Mouse (Mus musculus) midbrain, embryonic 14.5 days (tissue): ENCODE measurements at regions not wholly inside any gene's neighbourhood (a gene's known extent, or its start where the extent isn't known, plus 50 kb on each side); places are given as distances from the start of the nearest gene placed in this dataset.

Experiments
- ATAC-seq: fragments of 200-750 bp; cut with Nextera tagmentation; 2 replicates; pipeline ENCODE4 v1.8.0; 2017; ENCODE audit warnings: moderate number of reproducible peaks, moderate library complexity; ENCODE audit not compliant: low FRiP score, low TSS enrichment
- DNase-seq: peaks from one replicate; pipeline ENCODE4 v3.0.0-alpha.2; 2015
- H3K27ac ChIP-seq: fragments of 300-500 bp; sonication (generic); replicated peaks from 2 replicates; pipeline ENCODE4 v1.5.1; 2014; ENCODE audit warnings: mild to moderate bottlenecking, low read depth, low read length, moderate library complexity
- H3K27me3 ChIP-seq: fragments of 300-500 bp; sonication (generic); 2 replicates; pipeline ENCODE4 v1.6.1; 2014; ENCODE audit warnings: low read length, control low read depth, mixed read lengths; ENCODE audit not compliant: control insufficient read depth, insufficient read depth
- H3K36me3 ChIP-seq: fragments of 300-500 bp; sonication (generic); 2 replicates; pipeline ENCODE4 v1.6.1; 2014; ENCODE audit warnings: low read length, control low read depth; ENCODE audit not compliant: control insufficient read depth, insufficient read depth
- H3K4me1 ChIP-seq: fragments of 300-500 bp; sonication (generic); 2 replicates; pipeline ENCODE4 v1.6.1; 2014; ENCODE audit warnings: mild to moderate bottlenecking, antibody characterized with exemption, low read length, control low read depth; ENCODE audit not compliant: control insufficient read depth, insufficient read depth
- H3K4me2 ChIP-seq: fragments of 300-500 bp; sonication (generic); 2 replicates; pipeline ENCODE4 v1.6.1; 2014; ENCODE audit warnings: mild to moderate bottlenecking, low read length, moderate library complexity
- H3K4me3 ChIP-seq: fragments of 300-500 bp; sonication (generic); replicated peaks from 2 replicates; pipeline ENCODE4 v1.5.1; 2014; ENCODE audit warnings: low read depth, low read length
- H3K9ac ChIP-seq: fragments of 300-500 bp; sonication (generic); replicated peaks from 2 replicates; pipeline ENCODE4 v1.6.1; 2014; ENCODE audit warnings: mild to moderate bottlenecking, low read length, moderate library complexity
- H3K9me3 ChIP-seq: fragments of 300-500 bp; sonication (generic); 2 replicates; pipeline ENCODE4 v1.6.1; 2016; ENCODE audit warnings: low read length, control low read depth, mixed read lengths; ENCODE audit not compliant: control insufficient read depth
- WGBS: fragments of 180-500 bp; shearing (Covaris S2); extraction: QIAGEN DNeasy Blood & Tissue Kit; methylation state at CpG from one replicate; pipeline ENCODE4 v1.1.7; 2014; 5-methylcytosine and 5-hydroxymethylcytosine counted together

DNA sequence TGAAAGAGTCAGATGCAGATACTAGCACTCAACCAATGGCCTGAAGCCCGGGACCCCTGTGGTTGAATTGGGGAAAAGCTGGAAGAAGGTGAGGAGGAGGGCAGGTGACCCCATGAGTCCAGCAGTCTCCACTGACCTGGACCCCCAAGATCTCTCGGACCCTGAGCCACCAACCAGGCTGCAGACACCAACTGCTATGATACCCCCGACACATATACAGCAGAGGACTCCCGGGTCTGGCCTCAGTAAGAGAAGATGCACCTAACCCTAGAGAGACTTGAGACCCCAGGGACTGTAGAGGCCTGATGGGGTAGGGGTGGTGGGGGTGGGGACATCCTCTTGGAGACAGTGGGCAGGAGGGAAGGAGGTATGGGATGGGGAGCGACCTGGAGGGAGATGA lies 289.5 kb downstream of the Cxxc4 start:
- H3K36me3 ChIP-seq, result no peaks in the 10 kb centered on the region
- no peak overlapping the region for H3K4me2 ChIP-seq
- no peak overlapping the region for H3K27ac ChIP-seq
- ATAC-seq (no peak), DNase-seq (no peak)
- H3K4me3 ChIP-seq, result no peak overlapping the region
- H3K4me1 ChIP-seq, result no peaks in the 10 kb centered on the region
- 92% methylated on average over 5 of the region's 5 CpGs for WGBS
- H3K27me3 ChIP-seq, result no peaks in the 10 kb centered on the region
- H3K9ac ChIP-seq, result no peak overlapping the region
- no peaks in the 10 kb centered on the region for H3K9me3 ChIP-seq

DNA sequence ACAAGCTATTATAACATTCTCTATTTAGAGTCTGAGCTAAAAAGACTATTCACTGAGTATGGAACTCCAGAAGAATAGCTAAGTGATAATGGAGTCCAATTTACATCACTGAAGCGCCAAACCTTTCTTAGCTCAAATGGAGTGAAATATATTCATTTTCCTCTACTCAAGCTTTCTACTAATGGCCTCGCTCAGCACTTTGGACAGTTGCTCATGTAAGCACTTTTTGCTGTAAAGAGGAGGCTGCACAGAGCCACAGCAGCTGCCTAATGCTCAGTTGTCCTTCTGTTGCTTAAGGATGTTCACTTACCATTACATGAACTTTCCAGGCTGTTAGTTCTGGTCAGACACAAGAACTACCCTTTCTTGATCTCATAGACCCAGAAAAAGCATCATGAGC lies 268.7 kb upstream of the Tacr3 start:
- no peak overlapping the region for H3K4me3 ChIP-seq
- H3K36me3 ChIP-seq, result no peaks in the 10 kb centered on the region
- H3K27ac ChIP-seq, result no peak overlapping the region
- H3K27me3 ChIP-seq, result no peaks in the 10 kb centered on the region
- H3K4me1 ChIP-seq, result no peaks in the 10 kb centered on the region
- H3K9ac ChIP-seq, result no peak overlapping the region
- H3K4me2 ChIP-seq, result no peak overlapping the region
- 78% methylated on average over 2 of the region's 2 CpGs for whole genome bisulfite sequencing
- ATAC-seq (no peak), DNase-seq (no peak)
- no peaks in the 10 kb centered on the region for H3K9me3 ChIP-seq

DNA sequence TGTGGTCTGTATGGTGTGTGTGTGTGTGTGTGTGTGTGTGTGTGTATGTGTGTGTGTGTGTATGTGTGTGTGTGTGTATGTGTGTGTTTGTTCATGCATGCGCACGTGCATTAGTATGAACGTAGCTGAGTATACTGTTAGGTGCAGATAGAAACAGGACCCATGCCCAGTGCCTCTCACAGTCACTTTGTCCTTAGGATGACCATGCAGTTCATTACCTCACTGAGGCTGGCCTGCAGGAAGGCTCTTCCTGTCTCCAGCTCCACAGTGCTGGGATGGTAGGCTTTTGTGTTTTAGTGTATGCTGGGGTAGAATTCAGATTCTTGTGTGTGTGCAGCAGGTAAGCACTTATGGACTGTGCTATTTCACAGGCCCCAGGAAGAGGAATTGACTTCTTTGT lies 250.0 kb upstream of the Tacr3 start:
- Histone ChIP-seq H3K36me3 (no peaks in the 10 kb centered on the region), H3K4me2 (no peak overlapping the region), H3K9me3 (peaks cover 4% of the 10 kb centered on the region; the same call in 1 of the 2 replicates), H3K27me3 (no peaks in the 10 kb centered on the region), H3K9ac (no peak overlapping the region), H3K27ac (no peak overlapping the region), H3K4me1 (no peaks in the 10 kb centered on the region), H3K4me3 (no peak overlapping the region)
- ATAC-seq, result no peak
- DNase-seq, result no peak
- WGBS, result 99% methylated on average over 3 of the region's 3 CpGs

DNA sequence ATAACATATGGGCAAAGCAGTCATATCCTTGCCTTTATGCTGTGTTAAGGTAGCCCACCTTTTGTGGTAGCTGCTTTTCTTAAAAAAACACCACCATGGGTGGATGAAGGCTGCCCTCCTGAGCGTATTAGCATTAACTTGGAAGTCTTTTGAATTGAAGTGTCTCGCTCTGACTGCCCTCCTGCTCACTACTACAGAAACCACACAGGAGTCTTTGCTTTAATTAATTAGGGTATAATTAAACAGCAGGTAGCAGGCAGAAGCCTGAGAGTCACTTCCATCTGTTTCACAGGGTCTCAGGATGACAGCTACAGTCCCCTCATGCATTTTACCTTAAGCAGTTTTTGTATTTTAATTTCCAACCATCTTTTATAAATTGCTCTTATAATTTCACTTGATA lies 240.2 kb upstream of the Tacr3 start:
- 21% methylated on average over 2 of the region's 2 CpGs for WGBS
- no peak for DNase-seq

DNA sequence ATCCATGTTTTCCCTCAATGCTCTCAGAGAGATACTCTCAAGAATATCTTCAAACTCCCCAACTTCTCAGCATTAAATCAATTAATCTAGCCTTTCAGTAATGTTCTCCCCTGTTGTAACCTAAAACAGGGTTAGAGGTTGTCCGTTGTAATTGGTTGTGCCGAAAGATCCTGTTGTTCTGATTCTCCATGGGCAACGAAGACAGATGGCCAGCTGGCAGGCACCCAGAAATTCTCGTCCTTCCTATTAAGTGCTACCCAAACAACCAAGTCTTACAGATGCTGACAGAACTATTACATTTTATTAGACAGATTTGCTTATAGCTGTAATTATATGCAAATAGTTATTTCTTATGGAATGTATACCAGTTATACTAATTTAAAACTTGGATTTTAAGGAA lies 225.9 kb upstream of the Tacr3 start:
- H3K9ac ChIP-seq, result no peak overlapping the region
- no peak overlapping the region for H3K27ac ChIP-seq
- DNase-seq (peak; percentile 53), ATAC-seq (no peak)
- no peaks in the 10 kb centered on the region for H3K9me3 ChIP-seq
- 39% methylated on average over 4 of the region's 4 CpGs for WGBS
- H3K27me3 ChIP-seq, result no peaks in the 10 kb centered on the region
- H3K4me1 ChIP-seq, result peaks cover 11% of the 10 kb centered on the region
- H3K36me3 ChIP-seq, result no peaks in the 10 kb centered on the region
- no peak overlapping the region for H3K4me2 ChIP-seq
- no peak overlapping the region for H3K4me3 ChIP-seq

More for the DNA sequence above, 240.2 kb upstream of the Tacr3 start:
- no peak overlapping the region for H3K4me2 ChIP-seq
- no peak overlapping the region for H3K9ac ChIP-seq
- H3K9me3 ChIP-seq, result no peaks in the 10 kb centered on the region
- no peak overlapping the region for H3K4me3 ChIP-seq
- peak; percentile 46 for ATAC-seq
- no peaks in the 10 kb centered on the region for H3K4me1 ChIP-seq
- no peak overlapping the region for H3K27ac ChIP-seq
- H3K36me3 ChIP-seq, result no peaks in the 10 kb centered on the region
- no peaks in the 10 kb centered on the region for H3K27me3 ChIP-seq

DNA sequence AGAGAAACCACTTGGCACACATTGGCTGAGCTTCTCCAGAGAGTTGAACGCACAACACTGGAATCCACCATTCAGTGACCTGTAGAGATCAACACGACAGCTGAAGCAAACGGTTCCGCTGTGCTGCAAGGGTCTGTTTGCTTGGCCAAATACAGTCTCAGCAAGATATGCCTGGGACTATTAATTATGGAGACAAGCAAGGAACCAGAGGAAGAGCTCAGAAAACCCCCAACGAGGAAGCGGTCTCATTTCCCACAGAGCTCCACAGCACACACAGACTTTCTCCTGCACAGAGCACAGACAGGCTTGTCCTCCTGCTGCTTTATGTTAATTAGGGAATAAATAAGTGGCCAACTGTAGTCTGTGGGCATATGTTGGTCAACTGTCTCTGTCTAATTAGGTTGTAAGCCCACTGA lies 223.4 kb upstream of the Tacr3 start:
- no peaks in the 10 kb centered on the region for H3K36me3 ChIP-seq
- H3K9ac ChIP-seq, result no peak overlapping the region
- H3K27me3 ChIP-seq, result no peaks in the 10 kb centered on the region
- ATAC-seq (peak; percentile 90), DNase-seq (peak; percentile 62)
- H3K27ac ChIP-seq, result peak overlapping the region; percentile 67; the same call in 1 of the 2 replicates
- H3K9me3 ChIP-seq, result no peaks in the 10 kb centered on the region
- WGBS, result 17% methylated on average over 6 of the region's 6 CpGs
- peak overlapping the region; percentile 3; the same call in 1 of the 2 replicates for H3K4me2 ChIP-seq
- H3K4me1 ChIP-seq, result peaks cover 11% of the 10 kb centered on the region
- no peak overlapping the region for H3K4me3 ChIP-seq

DNA sequence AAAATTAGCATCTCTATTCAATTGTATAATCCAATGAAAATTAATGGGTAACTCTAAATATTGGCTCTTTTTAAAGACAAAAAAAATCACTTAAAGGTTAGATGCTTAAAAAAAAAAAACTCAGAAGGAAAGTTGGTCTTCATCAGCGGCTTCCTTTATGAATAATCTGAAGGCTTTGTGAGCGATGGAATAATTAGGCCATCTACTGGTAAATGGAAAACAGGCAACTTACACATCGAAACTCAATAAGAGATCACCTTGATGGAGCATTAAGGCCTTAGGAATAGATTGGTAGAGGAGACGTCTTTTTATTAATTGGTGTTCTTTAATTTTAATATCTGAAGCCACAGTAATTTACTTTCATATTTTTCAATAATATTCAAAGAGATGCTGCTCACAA lies 218.6 kb upstream of the Tacr3 start:
- H3K4me2 ChIP-seq, result no peak overlapping the region
- DNase-seq, result peak; percentile 63
- ATAC-seq, result no peak

DNA sequence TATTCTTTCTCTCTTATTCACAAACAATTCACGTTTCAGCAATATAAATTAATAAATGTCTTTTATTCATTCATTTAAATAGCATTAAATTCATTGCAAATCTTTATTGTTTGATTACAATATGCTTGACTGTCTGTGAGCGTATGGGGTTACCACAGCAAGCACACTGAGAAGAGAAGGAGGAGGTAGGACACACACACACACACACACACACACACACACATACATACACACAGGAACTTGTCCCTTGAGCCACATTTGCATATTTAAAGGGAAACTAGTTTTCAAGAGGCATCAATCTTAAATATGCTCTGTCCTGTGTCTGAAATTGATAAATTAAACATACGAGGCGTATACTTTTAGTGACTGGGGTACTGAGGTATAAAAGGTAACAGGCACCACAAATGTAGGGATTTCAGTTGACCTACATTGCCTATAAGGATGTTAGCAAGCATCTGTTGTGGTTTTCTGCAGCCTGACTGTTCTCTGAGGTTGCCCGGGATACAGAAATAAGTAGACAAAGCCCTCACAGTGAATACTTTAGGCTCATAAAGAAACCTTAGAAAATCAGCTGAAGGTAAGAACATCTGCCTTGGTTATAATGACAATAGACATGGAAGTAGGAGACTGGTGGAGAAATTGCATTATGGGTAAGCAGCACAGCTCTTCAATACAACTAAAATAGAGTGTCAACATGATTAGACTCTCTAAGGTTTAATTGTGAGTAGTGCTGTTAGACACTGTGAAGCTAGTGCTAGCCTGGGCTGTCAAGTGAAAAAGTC lies 217.1 kb upstream of the Tacr3 start:
- H3K9ac ChIP-seq, result no peak overlapping the region
- peak; percentile 76; the same call in 1 of the 2 replicates for ATAC-seq

More for the DNA sequence above, 218.6 kb upstream of the Tacr3 start:
- Histone ChIP-seq H3K4me3 (no peak overlapping the region), H3K36me3 (no peaks in the 10 kb centered on the region), H3K4me1 (peaks cover 5% of the 10 kb centered on the region), H3K9ac (no peak overlapping the region), H3K9me3 (no peaks in the 10 kb centered on the region), H3K27ac (no peak overlapping the region), H3K27me3 (no peaks in the 10 kb centered on the region)
- 75% methylated on average over 4 of the region's 4 CpGs for WGBS

DNA sequence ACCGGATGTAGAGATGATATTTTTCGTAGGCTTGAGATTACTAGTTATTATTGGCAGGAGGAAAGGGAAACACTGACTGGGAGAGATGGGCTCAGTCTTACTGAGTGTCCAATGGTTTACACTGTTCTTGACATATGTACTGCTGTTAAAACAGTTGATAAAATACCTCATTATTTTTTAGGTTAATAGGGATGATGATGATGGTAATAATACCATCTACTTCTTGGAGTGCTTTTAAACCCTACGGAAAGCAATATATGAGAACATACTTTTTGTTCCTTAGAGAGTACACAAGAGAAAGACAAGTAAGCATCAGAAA lies 216.6 kb upstream of the Tacr3 start:
- Histone ChIP-seq H3K36me3 (no peaks in the 10 kb centered on the region), H3K27ac (no peak overlapping the region), H3K9me3 (no peaks in the 10 kb centered on the region), H3K9ac (no peak overlapping the region), H3K4me2 (no peak overlapping the region), H3K4me1 (no peaks in the 10 kb centered on the region), H3K4me3 (no peak overlapping the region), H3K27me3 (no peaks in the 10 kb centered on the region)
- no peak for DNase-seq
- no peak for ATAC-seq
- WGBS, result 67% methylated on average over 3 of the region's 3 CpGs

More for the DNA sequence above, 217.1 kb upstream of the Tacr3 start:
- Histone ChIP-seq H3K4me2 (no peak overlapping the region), H3K4me3 (no peak overlapping the region), H3K27me3 (no peaks in the 10 kb centered on the region), H3K9me3 (no peaks in the 10 kb centered on the region), H3K4me1 (no peaks in the 10 kb centered on the region), H3K27ac (no peak overlapping the region), H3K36me3 (no peaks in the 10 kb centered on the region)
- DNase-seq, result peak; percentile 39
- 40% methylated on average over 5 of the region's 5 CpGs for WGBS
